Mouse (Mus musculus) bone marrow macrophage, adult 2 months (primary cell): ENCODE measurements around the gene Tmem35b.

ENCODE experiments used
- CTCF ChIP-seq: IDR thresholded peaks from 2 replicates; pipeline ENCODE4 v1.5.1; 2012; ENCODE audit warnings: low read depth, mild to moderate bottlenecking, low read length, moderate library complexity
- POLR2A ChIP-seq: IDR thresholded peaks from 2 replicates; pipeline ENCODE4 v1.6.1; 2012; ENCODE audit warnings: mild to moderate bottlenecking, low read depth, low read length, borderline replicate concordance

DNA sequence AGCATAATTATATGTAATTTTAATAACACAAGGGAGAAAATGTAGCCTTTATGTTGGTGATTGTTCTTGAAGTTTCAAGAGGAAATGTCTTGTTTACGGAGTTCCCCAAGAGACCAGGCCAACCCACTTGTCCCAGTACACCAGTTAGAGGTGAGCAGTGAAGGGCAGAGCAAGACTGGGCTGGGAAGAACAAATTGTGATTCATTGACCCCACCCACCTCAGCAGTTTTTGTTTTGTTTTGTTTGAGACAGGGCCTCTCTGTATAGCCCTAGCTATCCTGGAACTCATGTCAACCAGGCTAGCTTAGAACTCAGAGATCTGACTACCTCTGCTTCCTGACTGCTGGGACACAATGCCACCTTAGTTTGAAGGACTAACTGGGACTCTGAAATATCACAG lies 840 bp downstream of the Tmem35b start:
- TF ChIP-seq CTCF = no peak
- TF ChIP-seq POLR2A = no peak
